In genomic region chrX:75733651-75734050, GRCm38 (mm10) we compare ENCODE assay signal across 8 mouse cellular contexts.
DNase-seq lines count a peak whose midpoint lies in the region; ATAC-seq and TF ChIP-seq lines count a peak whose summit lies in the region.
"Not testable (repeated sequence)": the region's sequence is repeated elsewhere in the genome, so short reads cannot be mapped to it uniquely, and the experiment has no call there.

No protein-coding gene starts in this region.

- not testable (repeated sequence) for H3K4me3 ChIP-seq in ES-E14 (ENCODE audit: insufficient read depth in 1 of 2, low read depth in 1 of 2, low read length in 2 of 2, poor library complexity in 1 of 2, severe bottlenecking in 1 of 2); forebrain, embryonic 14.5 days (ENCODE audit: low read depth, low read length); liver, postnatal 0 days (ENCODE audit: low read depth, low read length); stomach, postnatal 0 days (ENCODE audit: low read depth, low read length)
- H3K4me3 ChIP-seq in kidney, embryonic 15.5 days (replicated peaks), result 0 out of 2 replicates have a peak overlapping the region, but pooled peaks have one; percentile 18

- in situ Hi-C loops in ES-E14 (cut with MboI; ENCODE audit: low sequenced_read_pairs in 2 of 2, unreplicated experiment in 2 of 2), result not testable (repeated sequence)

- H3K4me2 ChIP-seq in forebrain, embryonic 14.5 days (ENCODE audit: low read length); kidney, embryonic 15.5 days; liver, postnatal 0 days (ENCODE audit: low read depth, low read length); stomach, postnatal 0 days (replicated peaks; ENCODE audit: low read depth): not testable (repeated sequence)

- intact Hi-C loops in heart, postnatal 25 days (cut with DNase I), result not testable (repeated sequence)

- TF ChIP-seq EP300 in liver, postnatal 0 days (IDR thresholded peaks at IDR 0.05; ENCODE audit: low read depth); stomach, postnatal 0 days (optimal IDR thresholded peaks at IDR 0.05): not testable (repeated sequence)

- DNase-seq in ES-E14 (ENCODE audit: low read depth, low spot score), result peak; percentile 41
- DNase-seq in cerebellum, adult 11 months, result peak; percentile 85
- peak; percentile 17 for DNase-seq in forebrain, embryonic 14.5 days (ENCODE audit: low spot score)
- peak; percentile 68 for DNase-seq in heart, postnatal 25 days (ENCODE audit: low spot score)
- DNase-seq in liver, postnatal 0 days, result peak; percentile 24
- DNase-seq in neural tube, embryonic 10.5 days (ENCODE audit: extremely low spot score, low spot score), result peak; percentile 15
- DNase-seq in stomach, postnatal 0 days (ENCODE audit: low spot score), result peak; percentile 21

- not testable (repeated sequence) for H3K4me1 ChIP-seq in ES-E14 (ENCODE audit: control insufficient read depth in 2 of 2, insufficient read depth in 2 of 2, low read length in 2 of 2, poor library complexity in 1 of 2); forebrain, embryonic 14.5 days (ENCODE audit: control insufficient read depth, insufficient read depth, low read length); kidney, embryonic 15.5 days; liver, postnatal 0 days (ENCODE audit: insufficient read depth); stomach, postnatal 0 days (replicated peaks; ENCODE audit: control insufficient read depth, insufficient read depth)

- H3K9ac ChIP-seq in ES-E14 (ENCODE audit: insufficient read depth, low read depth, low read length, poor library complexity, severe bottlenecking); forebrain, embryonic 14.5 days (ENCODE audit: low read length); kidney, embryonic 15.5 days; liver, postnatal 0 days (replicated peaks); stomach, postnatal 0 days (ENCODE audit: low read length): not testable (repeated sequence)

- H3K9me3 ChIP-seq in ES-E14 (ENCODE audit: control insufficient read depth, insufficient read depth, low read depth, low read length); forebrain, embryonic 14.5 days (replicated peaks; ENCODE audit: control insufficient read depth, low read length); kidney, embryonic 15.5 days (replicated peaks); liver, postnatal 0 days (ENCODE audit: low read length); stomach, postnatal 0 days (ENCODE audit: control insufficient read depth, low read length): not testable (repeated sequence)

- H3K27ac ChIP-seq in ES-E14 (ENCODE audit: insufficient read depth, low read depth, low read length, poor library complexity, severe bottlenecking); forebrain, embryonic 14.5 days (ENCODE audit: low read depth, low read length); kidney, embryonic 15.5 days; liver, postnatal 0 days (ENCODE audit: low read depth); stomach, postnatal 0 days (replicated peaks): not testable (repeated sequence)

- peak; percentile 49 for TF ChIP-seq CTCF in liver, postnatal 0 days (IDR thresholded peaks at IDR 0.05; ENCODE audit: low read depth)
- TF ChIP-seq CTCF in stomach, postnatal 0 days (IDR thresholded peaks at IDR 0.05; ENCODE audit: low read depth), result peak; percentile 59

- H3K36me3 ChIP-seq in ES-E14 (ENCODE audit: control insufficient read depth, insufficient read depth, low read length, poor library complexity, severe bottlenecking); forebrain, embryonic 14.5 days (ENCODE audit: control insufficient read depth, insufficient read depth, low read length); kidney, embryonic 15.5 days; liver, postnatal 0 days (replicated peaks; ENCODE audit: insufficient read depth, low read length); stomach, postnatal 0 days (ENCODE audit: control insufficient read depth, insufficient read depth, low read length): not testable (repeated sequence)

- H3K27me3 ChIP-seq in forebrain, embryonic 14.5 days (replicated peaks; ENCODE audit: control insufficient read depth, insufficient read depth, low read length); kidney, embryonic 15.5 days; liver, postnatal 0 days (ENCODE audit: insufficient read depth, low read length); stomach, postnatal 0 days (ENCODE audit: control insufficient read depth, insufficient read depth, low read length): not testable (repeated sequence)

- ATAC-seq in forebrain, embryonic 14.5 days; kidney, embryonic 15.5 days (replicated peaks; ENCODE audit: low FRiP score); liver, postnatal 0 days; stomach, postnatal 0 days (ENCODE audit: low FRiP score, low TSS enrichment): not testable (repeated sequence)

- WGBS in forebrain, embryonic 14.5 days, result 52% methylated on average over 11 of the region's 11 CpGs
- 79% methylated on average over 11 of the region's 11 CpGs for WGBS in kidney, embryonic 15.5 days
- WGBS in liver, postnatal 0 days (ENCODE audit: insufficient replicate concordance), result 70% methylated on average over 11 of the region's 11 CpGs
- WGBS in stomach, postnatal 0 days, result 80% methylated on average over 11 of the region's 11 CpGs

TF ChIP-seq in ES-E14, 5 proteins besides CTCF, POLR2A, EP300 and RAD21:
- TF ChIP-seq ZNF384 (IDR thresholded peaks at IDR 0.05; ENCODE audit: low read depth, low read length), result peak; percentile 75

Comparison
In these comparisons a context has a peak if more than half of its experiments do, and no peak if none do; other contexts are left out.
1. DNase-seq: peak in every context shown above with its lines; median percentile 85 in cerebellum, adult 11 months; 68 in heart, postnatal 25 days; 41 in ES-E14; 24 in liver, postnatal 0 days; 21 in stomach, postnatal 0 days; 17 in forebrain, embryonic 14.5 days; 15 in neural tube, embryonic 10.5 days.